Mouse (Mus musculus): ENCODE results near the gene Setd1b. TPM values are rescaled to one million over a fixed set of nuclear protein-coding genes. Genes with fewer than 3 reads are reported as not detected.

Gene Setd1b
- total and polyA plus RNA-seq, 3 experiments: 0.50 to 9.1 (median 2.3) TPM

GRCm38 (mm10) chr5:123181536-123181935 lies 39.5 kb downstream of the Setd1b start:
- no peaks in the 10 kb centered on the region for H3K79me2 ChIP-seq (replicated peaks; ENCODE audit: control insufficient read depth, extremely low read depth, insufficient read depth, poor library complexity, severe bottlenecking)
- H3K4me2 ChIP-seq (ENCODE audit: insufficient read depth, low read depth, poor library complexity, severe bottlenecking): no peak overlapping the region
- in situ Hi-C loops (cut with MboI; ENCODE audit: low pct_ligation_motif_present, low pct_unique_long_range_greater_than_20kb, low sequenced_read_pairs): no loop called here
- H3K27me3 ChIP-seq (replicated peaks): peaks cover 4% of the 10 kb centered on the region
- DNase-seq (ENCODE audit: extremely low read depth): no peak
- H3K4me1 ChIP-seq (ENCODE audit: control insufficient read depth in 1 of 2, insufficient read depth in 2 of 2): peaks cover 0 to 22% of the 10 kb centered on the region in 2 experiments; a peak in 2 of 4 replicates
- no peak overlapping the region for H3K4me3 ChIP-seq (replicated peaks in 1 of 3; ENCODE audit: low read depth in 2 of 3, low read length in 2 of 3, poor library complexity in 1 of 3)
- TF ChIP-seq JUN (IDR thresholded peaks at IDR 0.05; ENCODE audit: insufficient read depth, low read depth, low read length) (no peak), E2F4 (IDR thresholded peaks at IDR 0.05; ENCODE audit: insufficient replicate concordance, low read depth, low read length) (no peak), MAZ (IDR thresholded peaks at IDR 0.05; ENCODE audit: low read depth, low read length) (no peak), MAFK (IDR thresholded peaks at IDR 0.05; ENCODE audit: insufficient replicate concordance, low read length) (no peak), TBP (conservative IDR thresholded peaks at IDR 0.05; ENCODE audit: low read depth, low read length) (no peak), USF2 (conservative IDR thresholded peaks at IDR 0.05; ENCODE audit: low read depth, low read length) (no peak), ELF1 (IDR thresholded peaks at IDR 0.05; ENCODE audit: low read depth, low read length) (no peak), ZNF384 (IDR thresholded peaks at IDR 0.05; ENCODE audit: low read depth, low read length) (no peak), NRF1 (IDR thresholded peaks at IDR 0.05; ENCODE audit: low read depth, low read length) (no peak), MYC (IDR thresholded peaks at IDR 0.05; ENCODE audit: low read depth, low read length) (no peak), ETS1 (conservative IDR thresholded peaks at IDR 0.05; ENCODE audit: low read depth, low read length) (no peak), GABPA (IDR thresholded peaks at IDR 0.05; ENCODE audit: insufficient replicate concordance, low read depth, low read length) (no peak), TCF12 (IDR thresholded peaks at IDR 0.05; ENCODE audit: low read depth, low read length) (no peak), ZKSCAN1 (IDR thresholded peaks at IDR 0.05; ENCODE audit: borderline replicate concordance, low read depth, low read length) (no peak), EP300 (IDR thresholded peaks at IDR 0.05; ENCODE audit: low read length) (no peak), CHD1 (IDR thresholded peaks at IDR 0.05; ENCODE audit: low read depth, low read length) (no peak)
- dilution Hi-C loops (cut with MboI; ENCODE audit: extremely low pct_ligation_motif_present, extremely low pct_unique_long_range_greater_than_20kb, low sequenced_read_pairs): no loop called here
- no peaks in the 10 kb centered on the region for H3K36me3 ChIP-seq (replicated peaks in 1 of 2; ENCODE audit: control insufficient read depth in 1 of 2, insufficient read depth in 1 of 2, low read length in 1 of 2)
- H3K9ac ChIP-seq (ENCODE audit: insufficient read depth, low read depth): no peak overlapping the region
- H3K27ac ChIP-seq (ENCODE audit: insufficient read depth, low read depth): no peak overlapping the region
- H3K9me3 ChIP-seq (replicated peaks; ENCODE audit: low read length): peaks cover 16% of the 10 kb centered on the region

GRCm38 (mm10) chr5:123182651-123183050 lies 40.7 kb downstream of the Setd1b start, which contains the start of gene Hpd:
TSS of gene Hpd (minus strand) at chr5:123182727.
- H3K4me2 ChIP-seq (ENCODE audit: insufficient read depth, low read depth, poor library complexity, severe bottlenecking): no peak within 1 kb of the TSS
- no peak for TF ChIP-seq SIN3A (IDR thresholded peaks at IDR 0.05; ENCODE audit: low read length)
- TF ChIP-seq HCFC1 (IDR thresholded peaks at IDR 0.05; ENCODE audit: low read depth, low read length): no peak
- TF ChIP-seq USF2 (conservative IDR thresholded peaks at IDR 0.05; ENCODE audit: low read depth, low read length): no peak
- TF ChIP-seq CHD2 (IDR thresholded peaks at IDR 0.05; ENCODE audit: low read length): no peak
- TF ChIP-seq POLR2A (IDR thresholded peaks at IDR 0.05; ENCODE audit: low read depth, low read length): no peak
- TF ChIP-seq USF1 (IDR thresholded peaks at IDR 0.05; ENCODE audit: low read depth, low read length): no peak
- no peak for TF ChIP-seq JUN (IDR thresholded peaks at IDR 0.05; ENCODE audit: insufficient read depth, low read depth, low read length)
- TF ChIP-seq MAX (IDR thresholded peaks at IDR 0.05; ENCODE audit: low read length): no peak
- TF ChIP-seq E2F4 (IDR thresholded peaks at IDR 0.05; ENCODE audit: insufficient replicate concordance, low read depth, low read length): no peak
- TF ChIP-seq ZNF384 (IDR thresholded peaks at IDR 0.05; ENCODE audit: low read depth, low read length): no peak
- no peak for TF ChIP-seq UBTF (IDR thresholded peaks at IDR 0.05; ENCODE audit: low read depth, low read length)
- no peak for DNase-seq (ENCODE audit: extremely low read depth)
- no peak within 1 kb of the TSS for H3K9ac ChIP-seq (ENCODE audit: insufficient read depth, low read depth)
- peaks cover 0 to 22% of the 10 kb centered on the region in 2 experiments; a peak in 2 of 4 replicates for H3K4me1 ChIP-seq (ENCODE audit: control insufficient read depth in 1 of 2, insufficient read depth in 2 of 2)
- H3K9me3 ChIP-seq (replicated peaks; ENCODE audit: low read length): peaks cover 16% of the 10 kb centered on the region
- in situ Hi-C loops (cut with MboI; ENCODE audit: low pct_ligation_motif_present, low pct_unique_long_range_greater_than_20kb, low sequenced_read_pairs) (no loop called here), dilution Hi-C loops (cut with MboI; ENCODE audit: extremely low pct_ligation_motif_present, extremely low pct_unique_long_range_greater_than_20kb, low sequenced_read_pairs) (no loop called here)
- H3K79me2 ChIP-seq (replicated peaks; ENCODE audit: control insufficient read depth, extremely low read depth, insufficient read depth, poor library complexity, severe bottlenecking): no peaks in the 10 kb centered on the region
- no peak within 1 kb of the TSS for H3K27ac ChIP-seq (ENCODE audit: insufficient read depth, low read depth)
- H3K27me3 ChIP-seq (replicated peaks): peaks cover 4% of the 10 kb centered on the region
- H3K36me3 ChIP-seq (replicated peaks in 1 of 2; ENCODE audit: control insufficient read depth in 1 of 2, insufficient read depth in 1 of 2, low read length in 1 of 2): no peaks in the 10 kb centered on the region
- H3K4me3 ChIP-seq (replicated peaks in 1 of 3; ENCODE audit: low read depth in 2 of 3, low read length in 2 of 3, poor library complexity in 1 of 3): no peak within 1 kb of the TSS
